Mouse (Mus musculus) forebrain, embryonic 13.5 days (tissue): ENCODE data around the gene Cfap97d1. TPM values are rescaled to one million over a fixed set of nuclear protein-coding genes. Genes with fewer than 3 reads are reported as not detected.
A peak's percentile ranks its signal among the peaks of the same experiment; 100 is the strongest.

Source experiments
- ATAC-seq: fragments of 200-750 bp; cut with Nextera tagmentation; 2 replicates; pipeline ENCODE4 v1.8.0; 2017
- H3K27ac ChIP-seq: fragments of 300-500 bp; sonication (generic); 2 replicates; pipeline ENCODE4 v1.5.1; 2015; ENCODE audit warnings: inconsistent platforms, mild to moderate bottlenecking, moderate library complexity
- H3K27me3 ChIP-seq: fragments of 300-500 bp; sonication (generic); 2 replicates; pipeline ENCODE4 v1.6.1; 2015; ENCODE audit warnings: mild to moderate bottlenecking, inconsistent platforms
- H3K36me3 ChIP-seq: fragments of 300-500 bp; sonication (generic); 2 replicates; pipeline ENCODE4 v1.6.1; 2015; ENCODE audit warnings: mild to moderate bottlenecking, inconsistent platforms; ENCODE audit not compliant: poor library complexity, severe bottlenecking
- H3K4me1 ChIP-seq: fragments of 300-500 bp; sonication (generic); 2 replicates; pipeline ENCODE4 v1.6.1; 2015; ENCODE audit warnings: inconsistent platforms
- H3K4me2 ChIP-seq: fragments of 300-500 bp; sonication (generic); 2 replicates; pipeline ENCODE4 v1.6.1; 2015; ENCODE audit warnings: inconsistent platforms, mild to moderate bottlenecking, moderate library complexity
- H3K4me3 ChIP-seq: fragments of 300-500 bp; sonication (generic); 2 replicates; pipeline ENCODE4 v1.5.1; 2015; ENCODE audit warnings: mild to moderate bottlenecking, inconsistent platforms
- H3K9ac ChIP-seq: fragments of 300-500 bp; sonication (generic); 2 replicates; pipeline ENCODE4 v1.6.1; 2015; ENCODE audit warnings: mild to moderate bottlenecking, inconsistent platforms
- H3K9me3 ChIP-seq: fragments of 300-500 bp; sonication (generic); replicated peaks from 2 replicates; pipeline ENCODE4 v1.6.1; 2016; ENCODE audit warnings: inconsistent platforms
- WGBS: fragments of 180-500 bp; shearing (Covaris S2); methylation state at CpG from one replicate; pipeline ENCODE4 v1.1.7; 2015; 5-methylcytosine and 5-hydroxymethylcytosine counted together
- polyA plus RNA-seq: library from polyadenylated mRNA; unstranded; fragments of >200 nt; fragmentation: Nextera tagmentation; extraction: Ambion mirVana; gene quantifications from 2 replicates; pipeline ENCODE4 v1.2.1, GENCODE M21; 2015

Cfap97d1 gene
- not detected in 2 replicates for polyA plus RNA-seq

DNA sequence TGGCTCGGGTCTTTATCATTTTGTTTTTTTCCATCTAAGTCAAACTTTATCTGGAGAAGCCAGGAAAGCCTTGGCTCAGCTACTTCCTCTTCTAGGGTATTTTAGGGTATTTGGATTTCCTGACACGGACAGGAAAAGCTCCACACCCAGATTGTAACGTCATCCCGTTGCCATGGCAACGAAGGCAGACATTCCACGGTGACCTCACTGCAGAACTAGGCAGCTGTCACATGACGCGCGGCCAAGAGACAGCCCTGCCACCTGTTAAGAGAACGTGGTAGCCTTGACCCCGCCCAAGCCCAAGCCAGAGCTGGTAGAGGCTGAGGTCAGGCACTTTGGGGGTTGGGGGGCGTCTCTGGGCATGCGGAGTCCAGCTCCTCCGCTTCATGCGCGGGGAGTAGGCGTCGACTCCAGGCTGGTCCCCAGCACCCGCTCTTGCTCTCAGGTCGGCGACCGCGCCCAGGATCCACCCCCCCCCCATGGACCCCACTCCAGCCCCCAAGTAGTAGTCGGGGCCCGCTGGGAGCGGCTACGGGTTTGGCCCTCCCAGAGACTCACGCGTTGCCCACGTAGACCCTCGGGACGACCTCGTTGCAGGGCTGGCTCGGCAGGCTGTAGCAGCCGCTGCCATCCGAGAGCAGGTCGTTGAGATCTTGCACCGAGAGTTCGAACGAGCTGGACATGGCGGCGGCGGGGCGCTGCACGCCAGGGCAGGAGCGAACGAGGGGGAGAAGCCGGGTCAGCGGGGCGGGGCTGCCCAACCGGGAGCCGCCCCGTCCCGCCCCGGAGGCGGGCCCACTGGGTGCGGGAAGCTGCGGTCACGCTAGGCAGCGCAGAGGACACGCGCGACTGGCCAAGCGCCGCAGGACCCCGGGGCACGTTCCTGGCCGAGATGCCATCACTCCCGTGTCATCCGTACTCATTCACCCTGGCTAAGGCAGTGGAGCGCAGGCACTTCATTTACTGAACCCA lies at the start of gene Cfap97d1:
Cfap97d1 (plus strand) TSS at position 226 of the 972 bp plus-strand sequence.
- Histone ChIP-seq H3K36me3 (no peaks in the 10 kb centered on the region), H3K9me3 (no peaks in the 10 kb centered on the region), H3K9ac (peak within 1 kb of the TSS; percentile 70), H3K4me1 (peaks cover 27% of the 10 kb centered on the region), H3K27ac (no peak within 1 kb of the TSS; the same call in 1 of the 2 replicates), H3K4me3 (peak within 1 kb of the TSS; percentile 59), H3K27me3 (no peaks in the 10 kb centered on the region), H3K4me2 (peak within 1 kb of the TSS; percentile 99)
- under 1% methylated on average over 69 of the region's 71 CpGs for WGBS
- ATAC-seq, result peak; percentile 83

DNA sequence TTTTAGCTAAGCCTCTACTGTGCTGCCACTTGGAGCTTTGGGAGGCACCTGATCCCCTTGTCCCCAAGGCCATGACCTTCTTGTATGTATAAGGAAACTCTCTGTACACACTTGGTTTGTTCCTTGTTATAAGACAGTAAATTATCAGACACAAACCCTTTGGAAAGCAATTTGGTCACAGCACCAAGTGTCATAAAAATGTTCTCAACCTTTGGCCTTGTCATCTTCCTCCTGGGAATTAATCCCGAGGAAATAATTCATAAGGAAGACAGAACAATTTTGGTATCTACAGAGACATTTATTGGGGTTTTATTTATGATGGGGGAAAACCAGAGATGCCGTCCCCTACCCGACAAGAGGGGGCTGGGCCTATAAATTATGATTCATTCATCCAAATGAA lies 48.3 kb upstream of the Cfap97d1 start:
- Histone ChIP-seq H3K27me3 (peaks cover 41% of the 10 kb centered on the region), H3K9me3 (no peaks in the 10 kb centered on the region), H3K36me3 (no peaks in the 10 kb centered on the region), H3K4me1 (peaks cover 5% of the 10 kb centered on the region; the same call in 1 of the 2 replicates), H3K4me2 (no peak overlapping the region), H3K27ac (no peak overlapping the region), H3K4me3 (no peak overlapping the region), H3K9ac (no peak overlapping the region)
- ATAC-seq, result no peak
- WGBS, result 87% methylated on average over 3 of the region's 3 CpGs

- peaks cover 41% of the 10 kb centered on the region for H3K27me3 ChIP-seq
- peak overlapping the region; percentile 78 for H3K4me2 ChIP-seq
- H3K27ac ChIP-seq, result no peak overlapping the region
- no peak for ATAC-seq
- H3K4me1 ChIP-seq, result peaks cover 5% of the 10 kb centered on the region; the same call in 1 of the 2 replicates
- H3K9me3 ChIP-seq, result no peaks in the 10 kb centered on the region
- H3K36me3 ChIP-seq, result no peaks in the 10 kb centered on the region
- no peak overlapping the region for H3K9ac ChIP-seq
- WGBS, result 26% methylated on average over 7 of the region's 7 CpGs
- H3K4me3 ChIP-seq, result no peak overlapping the region
These were observed 47.7 kb upstream of the Cfap97d1 start for GRCm38 (mm10) chr11:101936421-101936820.

DNA sequence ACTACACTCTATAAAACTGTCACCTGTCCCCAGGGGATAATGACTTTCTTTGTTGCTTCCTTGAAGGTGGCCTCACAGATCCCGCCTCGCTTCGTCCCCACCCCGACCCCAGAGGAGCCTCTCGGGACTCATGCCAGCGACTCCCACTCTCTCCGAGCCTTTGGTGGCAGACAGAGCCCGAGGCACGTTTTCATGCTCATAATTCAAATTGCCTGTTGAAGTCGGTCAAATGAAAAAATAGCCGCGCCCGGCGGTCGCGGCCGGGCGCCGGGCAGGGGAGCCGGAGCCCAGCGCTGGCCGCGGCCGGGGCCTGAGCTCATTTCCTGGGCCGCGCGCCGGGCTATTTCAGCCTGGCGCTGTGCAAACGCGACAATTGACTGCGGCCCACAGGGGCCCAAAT lies 47.0 kb upstream of the Cfap97d1 start:
- peak overlapping the region; percentile 78 for H3K4me2 ChIP-seq
- no peak overlapping the region for H3K27ac ChIP-seq
- H3K4me3 ChIP-seq, result peak overlapping the region; percentile 43
- no peak for ATAC-seq
- WGBS, result under 1% methylated on average over 28 of the region's 32 CpGs
- H3K9me3 ChIP-seq, result no peaks in the 10 kb centered on the region
- H3K27me3 ChIP-seq, result peaks cover 41% of the 10 kb centered on the region
- H3K9ac ChIP-seq, result peak overlapping the region; percentile 71
- H3K4me1 ChIP-seq, result peaks cover 5% of the 10 kb centered on the region; the same call in 1 of the 2 replicates
- H3K36me3 ChIP-seq, result no peaks in the 10 kb centered on the region

DNA sequence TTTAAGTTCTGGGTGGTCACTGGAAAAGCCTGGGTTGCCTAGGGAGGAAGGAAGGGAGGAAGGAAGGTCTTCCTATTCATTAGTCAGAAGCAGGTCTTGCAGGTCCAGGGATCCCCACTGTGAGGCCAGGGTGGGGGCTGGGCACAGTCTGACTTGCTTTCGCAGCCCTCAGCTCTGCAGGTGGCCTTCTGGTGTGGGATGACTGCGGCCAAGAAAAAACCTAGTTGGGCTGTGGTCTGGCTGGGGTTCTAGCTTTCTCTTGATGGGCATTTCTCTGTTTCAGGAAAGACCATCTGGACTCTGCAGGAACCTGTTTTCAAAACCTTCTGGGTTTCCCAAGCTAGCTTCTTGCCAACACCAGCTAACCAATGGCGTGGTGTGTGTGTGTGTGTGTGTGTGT lies 41.0 kb upstream of the Cfap97d1 start:
- Histone ChIP-seq H3K9me3 (no peaks in the 10 kb centered on the region), H3K4me3 (no peak overlapping the region), H3K36me3 (no peaks in the 10 kb centered on the region), H3K27ac (no peak overlapping the region), H3K4me2 (no peak overlapping the region), H3K9ac (no peak overlapping the region), H3K4me1 (peaks cover 3% of the 10 kb centered on the region; the same call in 1 of the 2 replicates), H3K27me3 (peaks cover 17% of the 10 kb centered on the region)
- whole genome bisulfite sequencing, result 38% methylated on average over 3 of the region's 3 CpGs
- no peak for ATAC-seq

GRCm38 (mm10) chr11:101946525-101946924 lies 37.6 kb upstream of the Cfap97d1 start:
- Histone ChIP-seq H3K27me3 (peaks cover 3% of the 10 kb centered on the region; the same call in 1 of the 2 replicates), H3K4me2 (no peak overlapping the region), H3K36me3 (no peaks in the 10 kb centered on the region), H3K4me1 (peaks cover 3% of the 10 kb centered on the region; the same call in 1 of the 2 replicates), H3K9me3 (no peaks in the 10 kb centered on the region), H3K4me3 (no peak overlapping the region), H3K27ac (no peak overlapping the region), H3K9ac (no peak overlapping the region)
- 27% methylated on average over 5 of the region's 5 CpGs for WGBS
- ATAC-seq, result no peak

- no peaks in the 10 kb centered on the region for H3K9me3 ChIP-seq
- H3K4me3 ChIP-seq, result no peak overlapping the region
- H3K4me2 ChIP-seq, result no peak overlapping the region
- H3K36me3 ChIP-seq, result no peaks in the 10 kb centered on the region
- H3K27ac ChIP-seq, result no peak overlapping the region
- peaks cover 23% of the 10 kb centered on the region for H3K27me3 ChIP-seq
- peaks cover 9% of the 10 kb centered on the region for H3K4me1 ChIP-seq
- H3K9ac ChIP-seq, result no peak overlapping the region
- WGBS, result 95% methylated on average over 5 of the region's 5 CpGs
- no peak for ATAC-seq
These were observed 34.1 kb upstream of the Cfap97d1 start for GRCm38 (mm10) chr11:101950021-101950420.

DNA sequence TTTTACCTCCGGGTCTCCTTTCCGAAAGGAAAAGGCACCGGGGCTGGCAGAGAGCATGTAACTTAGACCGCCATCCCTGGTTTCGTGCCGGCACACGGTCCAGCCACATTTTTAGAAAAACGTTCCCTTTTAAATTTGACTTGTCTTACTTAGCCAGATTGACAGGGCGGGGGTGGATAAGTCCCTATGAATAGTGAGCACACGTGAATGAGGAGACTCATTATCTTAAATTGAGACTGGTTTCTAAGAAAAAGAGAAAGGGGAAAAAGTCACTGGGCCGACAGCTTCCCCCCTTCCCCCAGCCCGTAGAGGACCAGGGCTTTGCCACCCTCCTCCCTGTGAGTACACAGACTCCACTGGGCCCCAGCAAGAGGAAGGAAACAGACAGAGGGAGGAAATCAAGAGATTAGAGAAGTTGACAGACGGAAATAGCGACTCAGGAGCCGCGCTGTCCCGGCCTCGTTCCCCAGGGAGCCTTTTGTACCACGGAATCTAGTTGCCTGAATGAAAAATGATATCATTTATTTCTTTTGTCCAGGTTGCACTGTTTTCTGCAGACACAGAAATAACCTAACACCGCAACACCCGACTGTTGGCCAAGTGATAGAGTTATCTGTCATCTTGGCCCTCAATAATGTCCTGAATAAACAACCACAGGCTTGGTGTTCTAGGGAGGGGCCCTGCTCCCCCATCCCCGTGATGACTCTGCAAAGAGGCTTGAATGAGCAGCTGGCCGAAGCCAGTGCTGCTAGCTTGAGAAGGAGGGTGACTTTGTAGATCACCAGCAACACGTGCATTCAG lies 31.3 kb upstream of the Cfap97d1 start:
- Histone ChIP-seq H3K36me3 (no peaks in the 10 kb centered on the region), H3K27ac (no peak overlapping the region), H3K4me3 (no peak overlapping the region), H3K4me2 (no peak overlapping the region), H3K4me1 (peaks cover 10% of the 10 kb centered on the region), H3K27me3 (peaks cover 29% of the 10 kb centered on the region), H3K9ac (no peak overlapping the region), H3K9me3 (no peaks in the 10 kb centered on the region)
- WGBS, result 13% methylated on average over 24 of the region's 24 CpGs
- no peak for ATAC-seq

DNA sequence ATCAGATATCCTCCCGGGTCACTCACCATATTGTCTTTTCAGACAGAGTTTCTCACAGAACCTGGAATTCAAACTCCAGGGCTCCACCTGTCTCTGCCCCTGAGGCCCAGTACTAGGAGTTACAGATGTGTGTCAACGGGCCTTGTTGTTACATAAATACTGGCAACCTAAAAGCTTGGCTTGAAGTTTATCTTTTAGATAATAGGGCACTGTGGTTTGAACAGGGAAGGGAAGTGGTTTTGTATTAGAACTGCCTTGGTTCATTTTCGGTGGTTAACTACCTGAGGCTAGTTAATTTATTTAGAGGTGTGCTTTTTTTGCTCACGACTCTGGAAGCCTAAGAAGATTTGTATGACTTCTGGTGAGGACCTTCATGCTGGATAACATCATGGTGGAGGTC lies 30.6 kb upstream of the Cfap97d1 start:
- Histone ChIP-seq H3K27ac (no peak overlapping the region), H3K4me1 (peaks cover 12% of the 10 kb centered on the region), H3K4me2 (no peak overlapping the region), H3K27me3 (peaks cover 31% of the 10 kb centered on the region), H3K9me3 (no peaks in the 10 kb centered on the region), H3K9ac (no peak overlapping the region), H3K4me3 (no peak overlapping the region), H3K36me3 (no peaks in the 10 kb centered on the region)
- no peak for ATAC-seq
- WGBS, result 75% methylated on average over 4 of the region's 4 CpGs

DNA sequence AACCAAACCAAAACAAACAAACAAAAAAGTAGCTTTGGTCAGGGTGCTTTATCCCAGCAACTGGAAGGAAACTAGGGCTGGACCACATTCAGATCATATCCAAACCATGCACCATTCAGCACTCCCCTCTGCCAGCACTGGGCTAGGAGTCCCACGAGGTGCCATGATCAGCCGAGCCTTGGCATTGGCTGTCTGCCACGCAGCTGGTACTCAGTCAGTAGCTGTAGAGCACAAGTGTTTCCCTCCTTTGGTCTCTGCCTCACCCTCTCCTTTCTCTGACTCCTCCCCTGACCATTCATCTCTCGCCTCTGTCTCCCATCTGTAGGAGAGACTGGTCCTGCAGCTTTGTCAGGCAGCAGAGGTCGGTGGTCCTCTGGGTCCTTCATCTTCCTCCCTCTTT lies 26.6 kb upstream of the Cfap97d1 start:
- peaks cover 12% of the 10 kb centered on the region for H3K4me1 ChIP-seq
- no peak overlapping the region for H3K9ac ChIP-seq
- WGBS, result 60% methylated on average over 5 of the region's 5 CpGs
- H3K4me3 ChIP-seq, result no peak overlapping the region
- H3K4me2 ChIP-seq, result no peak overlapping the region
- peaks cover 51% of the 10 kb centered on the region for H3K27me3 ChIP-seq
- H3K36me3 ChIP-seq, result no peaks in the 10 kb centered on the region
- H3K27ac ChIP-seq, result no peak overlapping the region
- no peak for ATAC-seq
- H3K9me3 ChIP-seq, result no peaks in the 10 kb centered on the region

DNA sequence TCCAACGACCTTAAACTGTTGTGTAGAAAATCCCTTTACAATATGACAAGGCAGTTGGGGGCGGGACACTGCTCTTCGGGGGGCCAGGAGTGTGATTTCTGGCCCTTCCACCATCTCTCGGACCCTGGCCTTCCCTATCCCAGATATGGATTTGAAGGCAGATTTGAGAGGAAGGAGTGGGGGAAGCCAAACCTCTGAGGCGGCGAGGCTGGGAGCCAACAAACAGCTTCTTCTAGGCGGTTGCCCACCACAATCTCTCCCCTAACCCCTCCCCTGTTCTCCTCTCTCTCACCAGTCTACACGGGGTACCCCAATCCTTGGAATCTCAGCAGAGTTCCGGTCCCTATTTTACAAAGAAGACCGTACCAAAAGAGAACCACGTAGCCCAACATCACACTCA lies 21.0 kb upstream of the Cfap97d1 start:
- Histone ChIP-seq H3K9ac (peak overlapping the region; percentile 70), H3K27me3 (peaks cover 85% of the 10 kb centered on the region), H3K9me3 (no peaks in the 10 kb centered on the region), H3K4me2 (peak overlapping the region; percentile 97), H3K36me3 (no peaks in the 10 kb centered on the region), H3K27ac (no peak overlapping the region), H3K4me3 (peak overlapping the region; percentile 56), H3K4me1 (peaks cover 27% of the 10 kb centered on the region)
- 2% methylated on average over 11 of the region's 11 CpGs for WGBS
- no peak for ATAC-seq
